Mouse (Mus musculus) left cerebral cortex, adult 8-10 months (tissue): ENCODE data around the gene Sycn. TPM values are rescaled to one million over a fixed set of nuclear protein-coding genes. Genes with fewer than 3 reads are reported as not detected.

Source experiments
- DNase-seq, 2 experiments: peaks; one replicate each; pipeline ENCODE4 v3.0.0; 2022; ENCODE audit warnings: low spot score in 2 of 2
- total RNA-seq, 4 experiments: library from RNA; stranded (reverse); gene quantifications; 2 replicates each; pipeline ENCODE4 v1.2.4; 2022

Sycn gene
- total RNA-seq, 4 experiments from 2014 or later = not detected

DNA sequence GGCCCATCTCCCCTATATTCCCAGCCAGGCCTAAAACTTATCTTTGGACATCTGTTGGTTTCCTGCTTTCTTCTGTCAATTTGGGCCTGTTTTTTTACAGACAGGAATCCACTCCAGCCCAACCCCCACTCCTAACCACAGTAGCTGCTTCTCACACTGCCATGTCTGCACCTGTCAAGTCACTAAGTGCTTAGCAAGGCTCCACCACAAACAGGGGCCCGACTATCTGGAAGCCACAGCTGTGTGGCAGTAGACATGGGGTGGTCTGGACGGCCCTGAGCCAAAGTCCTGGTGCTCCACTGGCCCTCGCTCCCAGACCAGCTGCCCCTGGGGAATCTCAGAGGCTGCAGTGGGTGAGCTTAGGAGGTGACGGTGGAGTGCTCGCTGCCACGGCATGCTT, 17.0 kb downstream of the Sycn start:
- no peak for DNase-seq

DNA sequence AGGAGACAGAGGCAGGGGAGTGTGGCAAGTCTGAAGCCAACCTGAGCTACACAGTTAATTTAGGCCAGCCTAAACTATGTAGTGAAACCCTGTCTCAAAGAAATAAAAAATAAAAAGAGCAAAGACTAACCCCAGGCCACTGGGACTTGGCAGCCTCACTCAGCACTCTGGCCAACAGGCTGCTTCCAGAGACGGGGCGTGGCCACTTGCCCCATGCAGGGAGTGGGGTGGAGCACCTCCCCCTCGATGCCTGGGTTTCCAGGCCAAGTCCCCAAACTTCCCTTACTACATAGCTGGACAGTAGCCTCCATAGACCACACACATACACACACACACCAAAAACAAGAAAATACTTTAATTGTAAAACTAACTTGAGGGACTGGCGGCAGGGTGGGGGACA, 17.8 kb downstream of the Sycn start:
- DNase-seq = no peak

DNA sequence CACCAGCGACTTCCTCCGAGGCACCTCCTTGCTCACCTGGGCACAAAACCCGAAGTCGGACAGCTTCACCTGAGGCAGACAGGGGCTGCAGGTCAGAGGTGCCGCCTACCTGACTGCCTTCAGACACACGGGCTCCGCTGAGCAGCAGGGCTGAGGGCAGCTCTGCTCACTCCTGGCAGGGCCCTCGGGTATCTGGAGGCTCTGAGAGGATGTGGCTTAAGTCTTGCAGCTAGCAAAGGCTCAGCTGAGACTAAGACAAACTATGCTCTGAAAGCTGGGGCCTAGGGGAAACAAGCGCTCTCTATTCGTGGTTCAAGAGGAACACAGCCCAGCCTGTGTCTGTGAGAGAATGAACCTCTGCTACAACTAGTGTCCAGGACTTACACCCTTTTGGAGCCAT, 20.2 kb downstream of the Sycn start:
- DNase-seq = no peak

DNA sequence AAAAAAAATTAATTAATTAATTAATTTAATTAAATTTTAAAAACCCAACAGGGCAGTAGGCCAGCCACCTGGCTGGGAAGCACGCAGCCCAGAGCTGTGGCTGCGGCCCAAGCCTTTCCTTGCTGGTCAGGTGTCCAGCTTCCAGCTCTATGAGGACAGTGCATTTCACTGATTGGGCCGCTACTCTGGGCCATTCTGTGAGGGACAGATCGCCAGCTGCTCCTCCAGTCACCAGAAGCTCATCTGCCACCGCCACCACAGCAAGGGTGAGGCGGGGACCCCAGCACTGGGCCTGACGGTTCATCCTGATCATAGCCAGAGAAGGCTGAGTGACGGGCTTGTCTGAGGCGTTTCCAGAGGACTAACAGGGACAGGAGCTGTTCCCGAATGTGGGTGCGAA, 21.3 kb downstream of the Sycn start:
- no peak for DNase-seq

DNA sequence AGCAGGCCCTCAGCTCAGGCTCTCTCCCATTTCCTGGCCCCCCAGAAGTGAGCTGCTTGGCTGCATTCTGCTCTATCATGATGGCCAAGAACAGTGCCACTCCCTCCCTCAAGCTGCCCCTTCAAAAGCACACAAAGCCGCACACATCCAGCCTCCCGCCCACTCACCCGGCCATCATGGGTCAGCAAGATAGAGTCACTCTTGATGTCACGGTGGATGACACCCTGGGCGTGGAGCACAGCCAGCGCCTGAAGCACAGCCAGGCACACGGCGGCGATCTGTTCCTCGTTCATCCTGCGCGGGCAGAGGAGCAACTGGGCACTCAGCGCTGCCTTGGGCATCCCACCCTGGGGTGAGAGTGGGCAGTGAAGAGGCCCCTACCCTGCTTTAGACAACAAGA, 21.7 kb downstream of the Sycn start:
- no peak for DNase-seq

DNA sequence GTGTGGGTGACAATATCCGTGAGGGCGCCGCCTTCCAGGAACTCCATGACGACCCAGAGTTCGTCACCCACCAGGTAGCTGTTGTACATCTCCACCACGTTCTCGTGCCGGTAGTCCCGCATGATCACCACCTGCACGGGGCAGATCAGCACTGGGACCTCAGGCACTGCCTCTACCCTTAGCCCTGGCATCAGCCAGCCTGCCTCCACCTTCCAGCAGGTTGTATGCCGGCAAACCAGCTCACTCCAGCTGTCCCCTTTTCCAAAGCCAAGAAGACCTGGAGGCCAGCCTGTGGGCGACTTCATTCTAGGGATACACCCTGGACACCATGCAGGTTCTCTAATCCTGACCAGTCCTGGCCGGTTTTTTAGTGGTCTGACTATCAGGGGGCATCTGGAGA, 22.3 kb downstream of the Sycn start:
- no peak for DNase-seq

DNA sequence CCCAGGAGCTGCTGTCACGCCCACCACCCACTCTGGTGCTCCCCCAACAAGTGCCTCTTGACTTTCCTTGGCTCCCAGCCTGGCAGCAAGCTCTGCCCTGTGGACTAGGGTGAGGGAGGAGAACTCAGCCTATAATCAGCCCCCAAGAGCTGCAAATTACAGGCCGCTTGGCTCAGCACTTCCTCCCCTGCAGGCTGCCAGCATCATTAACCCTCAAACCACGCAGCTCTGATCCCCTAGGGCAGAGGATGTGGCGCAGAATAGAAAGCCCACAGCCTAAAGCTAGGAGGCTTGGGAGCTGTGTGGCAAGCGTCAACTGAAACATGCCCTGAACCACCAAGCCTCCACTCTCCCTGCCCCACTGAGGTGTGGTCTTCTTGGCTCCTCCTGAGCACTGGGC, 24.7 kb downstream of the Sycn start:
- DNase-seq = no peak

DNA sequence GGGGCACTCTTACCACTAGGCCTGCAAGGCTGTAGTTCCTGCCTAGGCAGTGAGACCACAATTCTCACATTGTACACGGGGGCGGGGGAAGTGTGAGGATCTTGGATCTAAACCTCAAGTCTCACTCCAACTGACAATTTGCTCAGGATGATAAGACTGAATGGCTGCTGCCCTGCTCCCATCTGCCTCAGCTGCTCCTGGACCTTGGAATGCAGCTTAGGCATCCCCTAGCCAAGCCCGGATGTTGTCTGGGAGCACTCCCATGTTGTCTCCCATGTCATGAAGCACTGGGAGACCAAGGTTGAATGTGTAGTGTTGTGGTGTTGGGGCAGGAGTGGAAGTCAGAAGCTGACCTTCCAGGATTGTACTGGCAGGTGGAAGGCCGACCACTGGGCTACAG, 26.9 kb downstream of the Sycn start:
- no peak for DNase-seq

DNA sequence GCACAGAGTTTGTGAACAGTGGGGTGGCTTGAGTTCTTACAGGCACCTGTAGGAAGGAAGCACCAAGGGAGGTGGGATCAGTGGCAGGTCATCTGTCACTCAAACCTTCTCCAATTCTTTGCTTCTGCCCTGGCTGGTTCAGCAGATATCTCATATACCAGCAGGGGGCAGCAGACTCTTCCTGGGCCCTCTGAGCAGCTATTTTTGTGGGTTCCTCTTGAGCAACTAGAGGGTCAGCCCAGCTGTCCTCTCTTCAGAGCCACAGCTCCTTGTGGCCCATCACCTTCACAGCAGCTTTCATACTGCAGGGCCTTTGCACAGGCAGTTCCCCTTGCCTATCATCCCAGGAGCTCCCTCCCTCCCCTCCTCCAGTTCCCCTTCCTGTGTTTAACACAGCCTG, 27.6 kb downstream of the Sycn start:
- DNase-seq = no peak

DNA sequence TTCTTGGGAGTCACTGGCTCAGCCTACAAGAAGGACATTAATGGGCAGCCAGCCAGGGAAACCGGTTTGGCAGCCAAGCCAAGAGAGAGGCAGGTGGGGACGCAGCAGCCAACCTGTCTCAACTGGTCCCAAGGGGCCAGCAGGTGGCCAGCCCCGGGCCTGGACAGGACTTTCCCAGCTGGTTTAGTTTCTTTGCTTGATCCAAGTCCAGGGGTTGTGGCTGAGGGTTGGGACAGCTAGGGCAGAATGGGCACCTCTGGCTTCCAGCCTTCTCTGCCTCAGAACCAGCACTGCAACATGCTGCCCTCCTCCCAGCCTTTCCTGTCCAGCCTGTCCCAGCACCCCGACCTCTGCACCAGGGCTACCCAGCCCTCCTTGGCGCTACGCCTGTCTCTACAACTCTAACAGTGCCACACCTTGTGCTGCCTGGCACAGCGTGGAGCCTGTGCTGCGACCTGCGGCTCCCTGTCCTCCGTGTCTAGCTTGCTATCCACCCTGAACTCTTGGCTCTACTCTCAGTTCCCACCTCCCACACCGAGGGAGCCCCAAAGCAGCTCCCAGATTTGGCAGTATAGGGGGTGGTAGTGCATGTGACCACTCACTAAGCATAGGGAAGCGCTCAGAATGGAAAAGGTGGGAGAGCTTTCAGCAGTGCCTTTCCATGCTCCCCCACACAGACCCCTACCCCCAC, 29.8 kb downstream of the Sycn start:
- DNase-seq = no peak

DNA sequence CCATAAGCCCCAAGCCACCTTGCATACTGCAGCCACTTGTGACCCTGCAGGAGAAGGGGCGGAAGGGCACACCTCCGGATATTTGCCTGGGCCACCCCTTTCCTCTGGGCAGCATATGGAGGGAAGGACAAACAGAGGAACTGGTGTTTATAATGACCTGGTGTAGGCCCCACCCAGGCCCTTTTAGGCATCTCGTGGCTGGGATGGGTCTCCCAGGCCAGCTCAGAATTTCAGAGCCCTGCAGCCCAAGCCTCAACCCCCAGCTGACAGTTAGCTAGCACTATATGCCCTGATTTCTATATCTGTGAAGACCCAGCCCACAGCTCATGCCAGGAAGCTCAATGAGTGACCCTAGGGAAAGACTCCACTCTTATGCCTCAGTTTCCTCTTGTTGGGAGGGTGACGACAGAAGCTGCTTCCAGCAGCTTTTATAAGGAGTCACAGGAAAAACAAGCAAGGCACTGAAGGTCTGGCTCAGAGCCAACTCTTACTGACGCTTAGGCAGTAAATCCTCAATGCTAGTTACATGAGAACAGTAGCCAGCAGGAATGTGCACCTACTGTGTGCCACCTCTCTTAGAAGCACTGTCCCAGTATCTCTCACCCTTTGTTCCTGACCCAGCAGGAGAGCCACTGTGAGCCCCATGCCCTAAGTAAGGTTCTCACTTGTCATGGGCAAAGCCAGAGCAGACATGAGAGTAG, 30.4 kb downstream of the Sycn start:
- no peak for DNase-seq

DNA sequence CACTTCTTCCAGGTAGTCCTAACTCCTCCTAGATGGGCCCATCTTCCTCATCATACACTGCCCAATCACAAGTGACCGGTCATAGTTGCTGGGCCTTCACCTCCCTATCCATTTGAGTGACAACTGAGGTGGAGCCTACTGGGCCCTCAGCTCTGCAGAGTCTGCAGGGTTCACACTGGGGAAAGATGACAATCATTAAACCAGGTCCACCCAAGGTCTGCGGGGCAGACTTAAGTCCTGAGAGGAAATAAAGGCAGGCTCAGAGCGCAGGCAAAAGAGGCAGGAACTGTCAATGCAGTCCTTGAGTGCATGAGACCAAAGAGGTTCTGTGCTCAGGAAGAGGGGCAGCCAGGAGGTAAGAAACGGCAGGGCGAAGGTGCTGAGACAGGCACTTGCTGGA, 32.0 kb downstream of the Sycn start:
- no peak for DNase-seq

DNA sequence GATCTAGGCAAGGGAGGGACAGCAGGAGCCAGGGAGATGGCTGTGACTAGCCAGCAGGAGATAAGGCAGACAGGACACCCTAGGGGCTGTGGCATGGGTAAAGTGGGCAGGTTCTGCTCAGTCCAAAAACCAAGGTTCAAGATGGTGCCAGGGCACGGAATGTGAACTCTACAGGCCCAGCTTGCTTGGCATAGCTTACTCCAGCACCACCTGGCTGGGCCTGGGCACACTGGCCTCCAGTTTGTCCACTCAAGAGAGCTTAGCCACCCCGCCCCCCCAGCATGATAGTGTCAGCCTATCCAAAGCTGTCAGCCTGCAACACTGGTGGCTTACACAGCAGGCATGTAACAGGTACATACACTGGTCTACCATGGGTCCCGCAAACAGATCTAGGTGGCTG, 32.6 kb downstream of the Sycn start:
- DNase-seq = no peak

DNA sequence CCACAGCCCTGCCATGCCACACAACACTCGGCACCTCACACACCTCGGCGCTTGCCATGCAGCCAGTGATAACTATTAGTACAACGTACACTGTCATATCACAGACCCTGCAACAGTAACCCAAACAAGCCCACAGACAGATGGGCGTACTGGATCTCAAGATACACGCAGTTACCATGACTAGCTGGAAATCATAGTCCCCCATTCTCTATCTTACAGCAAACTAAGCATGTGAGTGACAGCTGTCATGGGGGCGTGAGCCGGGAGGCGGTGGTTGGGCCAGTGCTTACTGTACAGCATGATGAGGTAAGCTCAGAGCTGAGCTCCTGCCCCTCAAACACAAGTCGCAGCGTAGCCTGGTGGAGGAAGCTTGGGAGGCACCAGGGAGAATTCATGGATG, 34.9 kb downstream of the Sycn start:
- no peak for DNase-seq

DNA sequence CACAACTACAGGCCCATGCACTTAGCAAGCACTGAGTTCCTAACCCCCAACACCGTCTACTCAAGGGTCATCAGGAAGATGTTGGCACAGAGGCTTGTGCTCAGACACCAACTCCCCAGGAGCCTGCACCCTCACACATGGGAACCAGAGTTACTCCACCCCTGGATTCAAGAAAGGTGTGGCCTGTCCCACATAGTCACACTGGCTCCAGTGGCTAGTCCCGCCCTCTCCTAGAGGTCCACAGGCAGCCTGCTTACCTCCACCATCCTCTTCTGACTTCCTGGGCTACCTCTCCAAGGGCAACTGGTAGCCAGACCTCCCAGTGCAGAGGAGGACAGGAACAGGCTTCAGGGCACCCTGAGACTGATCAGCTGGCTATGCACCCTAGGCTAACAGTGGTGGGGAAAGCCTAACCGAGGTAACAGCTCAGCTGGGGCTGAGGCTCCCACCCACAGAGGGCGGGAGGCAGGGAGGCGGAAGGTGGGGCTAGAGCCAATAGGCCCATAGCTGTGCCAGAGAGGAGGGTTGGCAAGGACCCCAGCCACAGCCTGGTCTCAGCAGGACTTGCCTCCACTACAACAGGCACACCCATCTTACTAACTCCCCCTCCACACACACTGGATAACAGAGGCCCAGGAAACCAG, 35.7 kb downstream of the Sycn start:
- no peak for DNase-seq

DNA sequence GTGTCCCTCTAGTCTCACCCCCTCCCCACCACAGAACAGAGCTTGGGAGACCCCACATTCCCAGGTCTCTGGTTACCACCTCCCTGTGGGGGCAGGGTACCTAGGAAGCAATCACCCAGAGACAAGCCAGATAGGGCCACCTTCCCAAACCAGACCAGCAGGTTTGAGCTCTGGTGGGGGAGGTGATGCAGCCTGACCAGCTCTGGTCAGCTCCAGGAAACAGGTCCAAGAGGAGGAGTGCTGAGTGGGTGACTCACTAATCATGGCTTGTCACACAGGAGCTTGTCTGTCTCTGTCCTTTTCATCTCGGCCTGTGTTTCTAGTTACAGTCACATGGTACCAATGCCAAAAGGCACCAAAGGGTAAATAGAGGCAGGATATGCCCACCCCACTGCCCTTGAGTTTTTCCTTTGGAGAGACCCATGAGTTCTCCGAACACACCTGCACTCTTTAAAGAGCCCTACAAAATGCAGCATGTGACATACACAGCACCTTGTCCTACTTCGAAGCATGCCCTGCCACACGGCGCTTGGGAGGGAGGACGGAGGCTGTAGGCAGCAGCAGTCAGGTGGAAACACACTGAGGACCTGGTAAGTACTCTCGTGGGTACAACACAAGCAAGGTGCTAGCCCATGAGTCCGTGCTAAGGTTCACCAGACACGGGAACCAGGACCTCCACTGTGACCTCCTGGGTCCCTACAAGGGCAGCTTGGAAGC, 37.3 kb downstream of the Sycn start:
- no peak for DNase-seq

DNA sequence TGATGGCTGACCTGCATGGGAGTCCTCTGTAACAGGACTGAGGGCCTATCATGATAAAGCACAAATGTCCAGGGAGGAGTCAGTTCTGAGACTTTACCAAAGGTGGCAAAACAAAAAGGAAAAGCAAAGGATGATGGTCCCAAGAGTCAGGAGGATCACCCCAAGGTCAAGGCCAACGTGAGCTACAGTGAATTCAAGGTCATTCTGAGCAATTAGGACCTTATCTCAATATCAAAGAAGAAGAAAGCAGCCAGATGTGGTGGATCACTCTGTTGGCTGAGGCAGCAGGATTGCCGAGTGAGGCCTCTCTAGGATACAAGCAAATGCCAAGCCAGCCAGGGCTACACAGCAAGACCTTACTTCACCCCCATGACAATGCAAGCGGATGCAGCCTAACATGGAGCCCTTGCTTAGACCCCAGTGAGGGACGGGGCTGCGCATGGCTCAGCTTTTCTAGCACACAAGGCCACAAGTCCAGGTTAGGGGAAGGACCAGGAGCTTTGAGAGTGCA, 37.9 kb downstream of the Sycn start:
- no peak for DNase-seq

DNA sequence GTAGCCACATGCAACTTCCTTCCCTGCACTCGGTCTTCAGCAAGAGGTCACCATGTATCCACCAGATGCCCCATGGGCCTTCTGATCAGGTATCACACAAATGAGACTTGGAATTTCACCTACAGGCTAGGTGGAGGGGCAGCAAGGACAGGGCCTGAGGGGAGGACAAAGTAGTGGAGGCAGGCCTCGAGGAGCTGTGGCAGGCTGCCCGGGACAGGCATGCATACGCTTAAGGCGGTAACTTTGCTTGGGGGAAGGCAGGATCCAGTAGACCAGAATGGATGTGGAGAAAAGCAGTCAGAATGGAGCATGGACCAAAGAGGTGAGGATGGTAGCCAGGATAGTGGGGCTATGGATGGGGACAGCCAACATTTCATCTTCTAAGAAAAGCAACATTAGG, 39.1 kb downstream of the Sycn start:
- no peak for DNase-seq

DNA sequence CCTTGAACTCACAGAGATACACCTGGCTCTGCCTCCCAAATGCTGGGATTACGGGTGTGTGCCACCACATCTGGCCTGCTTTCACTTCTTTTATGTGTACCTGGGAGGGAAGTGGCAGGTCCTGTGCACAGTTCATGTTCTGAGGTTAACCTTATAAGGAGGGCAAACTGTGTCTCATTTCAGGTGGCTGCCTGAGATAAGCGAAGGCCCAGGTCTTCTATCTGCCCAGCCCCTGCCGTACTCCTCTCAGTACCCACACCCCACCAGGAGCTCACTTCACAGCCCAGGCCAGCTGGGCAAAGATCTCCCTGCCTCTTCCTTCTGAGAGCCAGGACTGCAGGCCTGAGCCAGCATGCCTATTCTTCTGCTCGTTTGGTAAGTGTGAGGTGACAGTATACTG, 41.0 kb downstream of the Sycn start:
- no peak for DNase-seq

DNA sequence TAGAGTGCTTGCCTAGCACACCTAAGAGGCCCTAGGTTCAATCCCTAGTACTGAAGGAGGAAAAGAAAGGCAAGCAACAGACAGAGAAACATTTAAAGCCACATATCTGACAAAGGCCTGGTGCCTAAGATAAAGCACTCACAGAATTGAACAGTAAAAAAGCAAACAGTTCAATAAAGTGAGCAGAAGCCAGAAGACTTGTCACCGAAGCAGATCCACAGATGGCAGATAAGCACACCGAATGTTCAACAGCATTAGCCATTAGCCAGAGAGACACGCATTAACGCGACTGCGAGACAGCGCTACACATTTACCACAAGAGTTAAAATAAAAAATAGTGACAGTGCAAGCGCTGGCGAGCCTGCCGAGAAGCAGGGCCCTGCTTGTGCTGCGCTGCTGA, 42.2 kb downstream of the Sycn start:
- DNase-seq = no peak

DNA sequence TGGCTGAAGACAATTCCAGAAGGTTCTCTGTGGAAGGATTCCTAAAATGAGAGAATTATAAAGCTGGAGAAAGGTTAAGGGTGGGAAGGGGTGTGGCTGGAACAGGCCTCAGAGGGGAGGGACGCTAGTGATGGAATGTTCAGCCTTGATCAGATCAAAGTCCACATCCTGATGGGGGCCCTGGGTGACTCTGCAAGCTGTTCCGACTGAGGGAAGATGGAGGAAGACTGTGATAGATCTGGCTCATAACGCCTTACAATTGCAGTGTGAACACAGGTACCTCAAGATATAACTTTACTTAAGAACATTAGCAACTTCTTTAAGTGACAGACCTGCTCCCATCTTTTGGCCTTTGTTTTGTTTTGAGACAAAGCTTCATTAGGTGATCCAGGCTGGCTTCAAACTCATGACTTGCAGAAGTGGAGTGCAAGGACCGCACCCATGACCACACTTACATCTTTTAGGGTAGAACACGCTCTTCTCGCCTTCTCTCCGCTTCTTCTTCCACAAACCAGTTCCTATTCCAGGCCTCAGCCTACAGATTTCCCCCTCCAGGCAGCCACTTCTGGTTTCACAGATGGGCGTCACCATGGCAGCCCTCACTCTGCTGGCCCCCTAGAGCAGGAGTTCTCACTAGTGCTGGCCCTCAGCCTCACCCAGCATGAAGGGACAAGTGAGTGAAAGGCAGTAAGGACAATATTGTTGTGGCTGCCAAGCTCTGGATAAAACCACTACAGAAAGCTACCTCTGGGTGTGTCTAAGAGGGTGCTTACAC, 43.1 kb downstream of the Sycn start:
- no peak for DNase-seq
